Mouse (Mus musculus): ENCODE measurements at regions not wholly inside any gene's neighbourhood (a gene's known extent, or its start where the extent isn't known, plus 50 kb on each side); places are given as distances from the start of the nearest gene placed in this dataset.

GRCm38 (mm10) chr7:58919863-58920262 lies 263.9 kb downstream of the Atp10a start:
- no peak for DNase-seq (ENCODE audit: extremely low spot score in 1 of 2, low spot score in 2 of 2)
- intact Hi-C loops (cut with DNase I) = no loop called here

GRCm38 (mm10) chr7:58920283-58920682 lies 264.3 kb downstream of the Atp10a start:
- intact Hi-C loops (cut with DNase I) = no loop called here
- DNase-seq (ENCODE audit: extremely low spot score in 1 of 2, low spot score in 2 of 2) = peak in 1 of 2 experiments; percentile 23

- DNase-seq (ENCODE audit: extremely low spot score in 1 of 2, low spot score in 2 of 2) = peak in 1 of 2 experiments; percentile 3
- intact Hi-C loops (cut with DNase I) = no loop called here
Observed at GRCm38 (mm10) chr7:58924975-58925374, 269.0 kb downstream of the Atp10a start.

GRCm38 (mm10) chr7:58925406-58925805 lies 269.4 kb downstream of the Atp10a start:
- no peak for DNase-seq (ENCODE audit: extremely low spot score in 1 of 2, low spot score in 2 of 2)
- intact Hi-C loops (cut with DNase I) = no loop called here

- no peak for DNase-seq (ENCODE audit: extremely low spot score in 1 of 2, low spot score in 2 of 2)
- intact Hi-C loops (cut with DNase I) = no loop called here
Observed at GRCm38 (mm10) chr7:58957448-58957847, 271.1 kb upstream of the Ube3a start.

GRCm38 (mm10) chr7:59007196-59007595 lies 221.4 kb upstream of the Ube3a start:
- peak; percentile 21 to 29 for DNase-seq (ENCODE audit: extremely low spot score in 1 of 2, low spot score in 2 of 2)
- intact Hi-C loops (cut with DNase I) = no loop called here

GRCm38 (mm10) chr7:59013449-59014301 lies 214.9 kb upstream of the Ube3a start:
- intact Hi-C loops (cut with DNase I) = no loop called here
- DNase-seq (ENCODE audit: extremely low spot score in 1 of 2, low spot score in 2 of 2) = no peak

- intact Hi-C loops (cut with DNase I) = no loop called here
Observed at GRCm38 (mm10) chr7:59014302-59014677, 214.3 kb upstream of the Ube3a start.

GRCm38 (mm10) chr7:59027437-59027836 lies 201.1 kb upstream of the Ube3a start:
- peak in 1 of 2 experiments; percentile 9 for DNase-seq (ENCODE audit: extremely low spot score in 1 of 2, low spot score in 2 of 2)
- intact Hi-C loops (cut with DNase I) = no loop called here

More at GRCm38 (mm10) chr7:59014302-59014677, 214.3 kb upstream of the Ube3a start:
- DNase-seq (ENCODE audit: extremely low spot score in 1 of 2, low spot score in 2 of 2) = no peak
